Comparison of ENCODE assay signal across 9 mouse cellular contexts in genomic region chr7:67961567-67962267, GRCm38 (mm10). TPM values are rescaled to one million over a fixed set of nuclear protein-coding genes. Genes with fewer than 3 reads are reported as not detected.
DNase-seq lines count a peak whose midpoint lies in the region; ATAC-seq lines count a peak whose summit lies in the region.
"Had no signal": no experiment of that assay in that cellular context is flagged by ENCODE, and none has a peak within 500 bp of the region (broad histone marks: within the 10 kb centered on the region; RNA-seq: fewer than 3 reads in every experiment).

No protein-coding gene starts in this region.

- H3K27ac ChIP-seq in hindbrain, embryonic 14.5 days: no peak overlapping the region
- H3K27ac ChIP-seq: macrophage had no signal

- no peak overlapping the region for H3K9ac ChIP-seq in hindbrain, embryonic 14.5 days

- H3K27me3 ChIP-seq in hindbrain, embryonic 14.5 days (ENCODE audit: control insufficient read depth, insufficient read depth, low read length): no peaks in the 10 kb centered on the region

- no peaks in the 10 kb centered on the region for H3K9me3 ChIP-seq in hindbrain, embryonic 14.5 days (ENCODE audit: control insufficient read depth, low read length)

- H3K4me1 ChIP-seq in hindbrain, embryonic 14.5 days (replicated peaks; ENCODE audit: control insufficient read depth, insufficient read depth, low read length): peaks cover 14% of the 10 kb centered on the region

- H3K36me3 ChIP-seq in hindbrain, embryonic 14.5 days (replicated peaks; ENCODE audit: control insufficient read depth, insufficient read depth): no peaks in the 10 kb centered on the region

- 14% methylated on average over 14 of the region's 14 CpGs for WGBS in hindbrain, embryonic 14.5 days

- ATAC-seq in hindbrain, embryonic 14.5 days (ENCODE audit: low FRiP score): peak; percentile 77

- H3K4me2 ChIP-seq in hindbrain, embryonic 14.5 days (replicated peaks): no peak overlapping the region

- peak; percentile 80 for DNase-seq in R1 (ENCODE audit: low read depth, low spot score)
- peak; percentile 89 to 91 for DNase-seq in cerebellum, postnatal 14 days
- DNase-seq in gastrocnemius, adult 18-20 months (ENCODE audit: low spot score): peak; percentile 85
- peak; percentile 83 for DNase-seq in hindbrain, embryonic 14.5 days (ENCODE audit: low spot score)
- peak; percentile 62 to 82 for DNase-seq in layer of hippocampus, postnatal 25 days (ENCODE audit: extremely low spot score in 1 of 2, low spot score in 1 of 2)
- DNase-seq in lung, postnatal 4 days: peak; percentile 84 to 90
- peak; percentile 76 for DNase-seq in right cerebral cortex, adult 18-20 months
- peak; percentile 86 for DNase-seq in urinary bladder, postnatal 14 days (ENCODE audit: low spot score)

- H3K4me3 ChIP-seq in hindbrain, embryonic 14.5 days (replicated peaks; ENCODE audit: low read length): no peak overlapping the region

RNA-seq across cellular contexts. Expression of gene Igf1r, which starts 9.1 kb away (rescaled TPM):
- total RNA-seq in gastrocnemius, adult 18-20 months (2021): 1 to 10 TPM; 6.9 to 8.1 TPM
- 18.3 and 21.0 TPM in 2 replicates for polyA plus RNA-seq in hindbrain, embryonic 14.5 days (2014; fragmentation: Nextera tagmentation; extraction: Ambion mirVana)
- total RNA-seq in layer of hippocampus, postnatal 25 days (2021): 10 to 100 TPM; 32.5 to 38.4 TPM
